Mouse (Mus musculus) forebrain, embryonic 13.5 days (tissue): ENCODE data around the gene Sh3gl3. TPM values are rescaled to one million over a fixed set of nuclear protein-coding genes. Genes with fewer than 3 reads are reported as not detected.
A peak's percentile ranks its signal among the peaks of the same experiment; 100 is the strongest.

ENCODE experiments used
- ATAC-seq: fragments of 200-750 bp; cut with Nextera tagmentation; 2 replicates; pipeline ENCODE4 v1.8.0; 2017
- H3K27ac ChIP-seq: fragments of 300-500 bp; sonication (generic); 2 replicates; pipeline ENCODE4 v1.5.1; 2015; ENCODE audit warnings: inconsistent platforms, mild to moderate bottlenecking, moderate library complexity
- H3K27me3 ChIP-seq: fragments of 300-500 bp; sonication (generic); 2 replicates; pipeline ENCODE4 v1.6.1; 2015; ENCODE audit warnings: mild to moderate bottlenecking, inconsistent platforms
- H3K36me3 ChIP-seq: fragments of 300-500 bp; sonication (generic); 2 replicates; pipeline ENCODE4 v1.6.1; 2015; ENCODE audit warnings: mild to moderate bottlenecking, inconsistent platforms; ENCODE audit not compliant: poor library complexity, severe bottlenecking
- H3K4me1 ChIP-seq: fragments of 300-500 bp; sonication (generic); 2 replicates; pipeline ENCODE4 v1.6.1; 2015; ENCODE audit warnings: inconsistent platforms
- H3K4me2 ChIP-seq: fragments of 300-500 bp; sonication (generic); 2 replicates; pipeline ENCODE4 v1.6.1; 2015; ENCODE audit warnings: inconsistent platforms, mild to moderate bottlenecking, moderate library complexity
- H3K4me3 ChIP-seq: fragments of 300-500 bp; sonication (generic); 2 replicates; pipeline ENCODE4 v1.5.1; 2015; ENCODE audit warnings: mild to moderate bottlenecking, inconsistent platforms
- H3K9ac ChIP-seq: fragments of 300-500 bp; sonication (generic); 2 replicates; pipeline ENCODE4 v1.6.1; 2015; ENCODE audit warnings: mild to moderate bottlenecking, inconsistent platforms
- H3K9me3 ChIP-seq: fragments of 300-500 bp; sonication (generic); replicated peaks from 2 replicates; pipeline ENCODE4 v1.6.1; 2016; ENCODE audit warnings: inconsistent platforms
- WGBS: fragments of 180-500 bp; shearing (Covaris S2); methylation state at CpG from one replicate; pipeline ENCODE4 v1.1.7; 2015; 5-methylcytosine and 5-hydroxymethylcytosine counted together
- polyA plus RNA-seq: library from polyadenylated mRNA; unstranded; fragments of >200 nt; fragmentation: Nextera tagmentation; extraction: Ambion mirVana; gene quantifications from 2 replicates; pipeline ENCODE4 v1.2.1, GENCODE M21; 2015

Gene Sh3gl3
- polyA plus RNA-seq, 1 experiment from 2014 or later = 27.5 TPM

DNA sequence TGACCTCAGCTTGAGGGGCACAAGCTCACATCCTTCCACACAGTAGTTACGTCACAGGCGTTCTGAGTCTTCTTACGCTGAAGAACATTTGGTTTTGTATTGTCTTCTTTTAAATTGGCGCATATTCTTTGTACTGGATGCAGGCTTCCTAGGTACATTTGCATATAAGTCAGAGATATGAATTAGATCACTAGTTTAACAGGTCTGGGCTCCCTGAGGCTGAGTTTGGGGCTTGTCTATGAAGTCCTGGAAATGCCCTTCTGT lies 63.2 kb downstream of the Sh3gl3 start:
- Histone ChIP-seq H3K9me3 (no peaks in the 10 kb centered on the region), H3K36me3 (no peaks in the 10 kb centered on the region), H3K4me3 (no peak overlapping the region), H3K27me3 (no peaks in the 10 kb centered on the region), H3K4me1 (peaks cover 10% of the 10 kb centered on the region), H3K4me2 (no peak overlapping the region), H3K27ac (no peak overlapping the region), H3K9ac (no peak overlapping the region)
- WGBS = 86% methylated on average over 4 of the region's 4 CpGs
- ATAC-seq = no peak

DNA sequence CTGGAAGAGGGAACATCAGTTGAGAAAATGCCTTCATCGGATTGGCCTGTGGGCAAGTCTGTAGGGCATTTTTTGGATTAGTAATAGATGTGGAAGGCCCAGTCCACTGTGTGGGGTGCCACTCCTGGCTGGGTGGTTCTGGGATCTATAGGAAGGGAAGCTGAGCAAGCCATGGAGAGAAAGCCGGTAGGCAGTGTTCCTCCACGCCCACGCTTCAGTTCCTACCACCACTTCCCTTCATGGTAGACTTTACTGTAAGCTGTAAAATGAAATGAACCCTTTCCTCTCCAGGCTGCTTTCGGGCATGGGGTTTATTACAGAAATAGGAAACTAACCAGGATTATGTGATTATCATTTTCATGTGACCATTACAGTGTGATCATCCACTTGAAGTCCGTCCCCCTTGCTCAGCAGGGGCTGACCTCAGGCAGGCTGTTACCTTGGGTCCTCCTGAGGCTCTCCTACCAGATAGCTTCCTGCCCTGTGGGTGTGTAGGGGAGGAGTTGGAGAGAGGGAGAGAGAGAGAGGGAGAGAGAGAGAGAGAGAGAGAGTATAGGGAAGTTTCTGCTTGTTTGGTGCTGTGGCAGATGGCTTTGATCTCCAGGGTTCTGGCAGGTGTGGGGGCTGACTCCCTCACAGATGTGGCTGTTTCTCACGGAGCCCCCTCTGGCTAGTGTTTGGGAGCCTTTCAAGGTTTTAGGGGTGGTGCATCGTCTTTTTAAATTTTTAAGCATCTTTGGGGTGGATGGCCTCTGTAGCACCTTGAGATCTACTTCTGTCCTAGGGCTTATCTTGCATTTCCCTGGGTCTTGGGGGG lies 67.0 kb downstream of the Sh3gl3 start:
- Histone ChIP-seq H3K9me3 (no peaks in the 10 kb centered on the region), H3K27ac (no peak overlapping the region), H3K27me3 (no peaks in the 10 kb centered on the region), H3K36me3 (no peaks in the 10 kb centered on the region), H3K9ac (no peak overlapping the region), H3K4me1 (no peaks in the 10 kb centered on the region), H3K4me2 (no peak overlapping the region), H3K4me3 (no peak overlapping the region)
- 78% methylated on average over 8 of the region's 8 CpGs for WGBS
- no peak for ATAC-seq

DNA sequence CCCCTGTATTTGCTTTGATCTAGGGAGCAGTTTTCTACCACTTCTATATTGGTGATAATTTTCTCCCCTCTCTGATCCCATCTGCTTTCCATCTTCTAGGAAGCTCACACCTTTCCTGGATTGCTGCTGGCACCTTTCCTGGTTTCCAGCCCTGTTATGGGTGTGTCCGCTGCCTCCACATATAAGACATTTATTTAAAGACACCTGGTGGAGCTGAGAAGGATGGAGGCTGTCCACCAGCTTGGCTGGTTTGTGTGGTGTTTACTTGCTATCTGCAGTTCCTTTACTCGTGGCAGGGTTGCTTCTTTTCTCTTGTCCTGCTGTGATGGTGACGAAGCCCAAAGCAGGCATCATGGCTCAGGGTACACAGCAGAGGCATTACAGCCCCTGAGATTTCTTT lies 71.1 kb downstream of the Sh3gl3 start:
- 84% methylated on average over 3 of the region's 3 CpGs for WGBS
- Histone ChIP-seq H3K27me3 (no peaks in the 10 kb centered on the region), H3K4me1 (no peaks in the 10 kb centered on the region), H3K9me3 (no peaks in the 10 kb centered on the region), H3K4me3 (no peak overlapping the region), H3K9ac (no peak overlapping the region), H3K4me2 (no peak overlapping the region), H3K36me3 (no peaks in the 10 kb centered on the region), H3K27ac (no peak overlapping the region)
- no peak for ATAC-seq

DNA sequence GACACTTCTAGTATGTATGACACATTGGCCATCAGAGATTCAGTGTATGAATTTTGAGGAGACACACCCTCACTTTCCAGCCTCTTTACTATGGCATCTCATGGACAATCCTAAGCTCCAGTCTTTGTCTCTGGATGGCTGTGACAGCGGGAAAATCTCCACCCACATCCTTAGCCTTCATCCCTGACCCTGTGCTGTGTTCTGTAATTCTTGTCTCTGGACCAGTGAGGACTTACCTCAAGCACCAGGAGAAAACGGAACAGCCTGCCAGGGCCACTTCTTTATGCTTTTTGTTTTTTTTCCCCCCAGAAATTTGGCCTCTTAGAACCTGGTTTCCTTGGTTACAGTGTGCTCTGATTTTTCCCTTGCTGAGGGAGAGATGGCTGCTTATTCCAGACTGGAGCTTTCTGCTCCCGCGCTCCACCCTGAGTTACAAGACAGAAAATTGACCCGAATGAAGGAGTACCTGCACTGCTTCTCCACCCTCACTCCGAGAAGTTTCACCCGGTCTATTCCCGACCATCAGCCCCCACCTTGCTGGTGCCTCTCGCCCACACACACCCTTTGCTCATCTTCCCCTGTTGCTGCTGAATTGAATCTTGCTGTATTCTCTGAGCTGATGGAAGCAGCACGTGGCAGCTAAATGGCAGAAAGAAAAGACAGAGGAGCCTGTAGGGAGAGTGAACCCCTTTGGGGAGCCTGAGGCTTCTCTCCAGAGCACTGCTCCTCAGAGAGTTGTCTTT lies 75.5 kb downstream of the Sh3gl3 start:
- H3K36me3 ChIP-seq = no peaks in the 10 kb centered on the region
- H3K9ac ChIP-seq = no peak overlapping the region
- no peak overlapping the region for H3K27ac ChIP-seq
- H3K9me3 ChIP-seq = no peaks in the 10 kb centered on the region
- WGBS = 77% methylated on average over 10 of the region's 10 CpGs
- no peaks in the 10 kb centered on the region for H3K4me1 ChIP-seq
- H3K27me3 ChIP-seq = no peaks in the 10 kb centered on the region
- H3K4me2 ChIP-seq = no peak overlapping the region
- no peak for ATAC-seq
- no peak overlapping the region for H3K4me3 ChIP-seq

DNA sequence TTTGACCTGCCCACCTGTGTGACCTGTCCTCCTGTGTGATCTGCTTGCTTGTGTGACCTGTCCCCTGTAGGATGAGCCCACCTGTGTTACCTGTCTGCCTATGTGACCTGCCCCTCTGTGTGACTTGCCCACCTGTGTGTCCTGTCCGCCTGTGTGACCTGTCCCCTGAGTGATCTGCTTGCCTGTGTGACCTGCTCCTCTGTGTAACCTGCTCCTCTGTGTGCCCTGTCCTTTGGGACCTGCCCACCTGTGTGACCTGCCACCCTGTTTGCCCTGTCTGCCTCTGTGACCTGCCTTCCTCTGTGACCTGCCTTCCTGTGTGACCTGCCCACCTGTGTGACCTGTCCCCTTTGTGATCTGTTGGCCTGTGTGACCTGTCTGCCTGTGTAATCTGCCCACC lies 79.7 kb downstream of the Sh3gl3 start:
- 95% methylated on average over 1 of the region's 1 CpGs for WGBS
- no peaks in the 10 kb centered on the region for H3K4me1 ChIP-seq
- H3K27me3 ChIP-seq = no peaks in the 10 kb centered on the region
- ATAC-seq = no peak
- H3K9ac ChIP-seq = no peak overlapping the region
- no peaks in the 10 kb centered on the region for H3K36me3 ChIP-seq
- no peak overlapping the region for H3K4me3 ChIP-seq
- H3K27ac ChIP-seq = no peak overlapping the region
- H3K4me2 ChIP-seq = no peak overlapping the region
- no peaks in the 10 kb centered on the region for H3K9me3 ChIP-seq

DNA sequence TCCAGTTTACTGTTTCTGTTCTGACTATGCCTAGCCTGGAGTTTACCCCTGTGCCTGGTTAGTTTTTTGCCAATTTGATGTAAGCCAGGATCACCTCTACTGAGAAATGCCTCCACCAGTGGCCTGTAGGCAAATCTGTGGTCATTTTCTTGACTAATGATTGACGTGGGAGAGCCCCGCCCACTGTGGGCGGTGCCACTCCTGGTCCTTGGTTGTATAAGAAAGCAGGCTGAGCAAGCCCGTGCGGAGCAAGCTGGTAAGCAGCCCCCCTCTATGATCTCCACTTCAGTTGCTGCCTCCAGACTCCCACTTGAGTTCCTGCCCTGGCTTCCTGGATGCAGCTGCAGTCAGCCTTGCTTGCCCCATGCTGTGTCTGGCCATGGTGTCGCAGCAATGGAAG lies 83.3 kb downstream of the Sh3gl3 start:
- H3K4me3 ChIP-seq = no peak overlapping the region
- no peaks in the 10 kb centered on the region for H3K4me1 ChIP-seq
- no peak overlapping the region for H3K9ac ChIP-seq
- 77% methylated on average over 6 of the region's 6 CpGs for WGBS
- H3K36me3 ChIP-seq = no peaks in the 10 kb centered on the region
- H3K4me2 ChIP-seq = no peak overlapping the region
- no peak overlapping the region for H3K27ac ChIP-seq
- ATAC-seq = no peak
- H3K27me3 ChIP-seq = no peaks in the 10 kb centered on the region
- no peaks in the 10 kb centered on the region for H3K9me3 ChIP-seq

DNA sequence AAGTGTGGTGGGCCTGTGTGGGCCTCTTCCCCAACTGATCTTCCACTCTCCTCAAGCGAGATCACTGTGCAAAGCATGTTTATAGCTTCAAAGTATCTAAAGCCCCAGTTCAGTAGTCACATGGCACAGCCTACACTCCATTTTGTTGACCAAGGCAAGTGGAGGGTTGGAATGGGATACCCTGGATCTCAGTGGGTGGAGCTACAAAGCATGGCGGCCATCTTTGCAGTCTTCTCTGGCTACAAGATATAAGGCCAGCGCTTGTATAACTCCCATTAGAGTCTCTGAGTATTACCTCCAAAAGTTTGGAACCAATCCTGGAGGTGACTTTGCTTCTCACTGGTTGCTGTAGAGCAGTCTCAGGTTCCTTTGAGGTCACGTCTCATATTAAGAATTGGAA lies 83.9 kb downstream of the Sh3gl3 start:
- no peak overlapping the region for H3K4me2 ChIP-seq
- H3K27me3 ChIP-seq = no peaks in the 10 kb centered on the region
- H3K4me3 ChIP-seq = no peak overlapping the region
- no peaks in the 10 kb centered on the region for H3K4me1 ChIP-seq
- H3K9me3 ChIP-seq = no peaks in the 10 kb centered on the region
- WGBS = 94% methylated on average over 4 of the region's 4 CpGs
- no peak overlapping the region for H3K9ac ChIP-seq
- no peaks in the 10 kb centered on the region for H3K36me3 ChIP-seq
- H3K27ac ChIP-seq = no peak overlapping the region
- no peak for ATAC-seq

DNA sequence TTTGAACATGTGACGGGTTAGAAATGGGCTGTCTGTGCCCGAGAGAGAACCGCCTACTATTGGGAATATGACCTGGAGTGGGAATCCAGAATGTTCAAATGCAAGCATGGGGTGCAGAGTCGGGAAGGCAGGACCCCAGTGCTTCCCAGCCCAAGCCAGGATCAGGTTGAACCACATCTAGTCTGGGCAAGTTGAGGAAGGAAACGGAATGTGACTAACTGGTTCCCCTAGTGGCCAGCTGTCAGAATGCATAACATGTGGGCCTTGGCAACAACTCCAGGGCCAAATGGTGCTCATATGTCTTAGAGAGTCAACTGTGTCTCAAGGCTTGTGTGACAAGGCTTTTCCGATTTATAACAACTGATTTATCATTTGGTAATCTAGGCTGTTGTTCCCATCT lies 86.6 kb downstream of the Sh3gl3 start:
- Histone ChIP-seq H3K27ac (no peak overlapping the region), H3K4me2 (no peak overlapping the region), H3K9ac (no peak overlapping the region), H3K36me3 (no peaks in the 10 kb centered on the region), H3K4me1 (no peaks in the 10 kb centered on the region), H3K4me3 (no peak overlapping the region), H3K9me3 (no peaks in the 10 kb centered on the region), H3K27me3 (no peaks in the 10 kb centered on the region)
- WGBS = 69% methylated on average over 6 of the region's 6 CpGs
- ATAC-seq = no peak

DNA sequence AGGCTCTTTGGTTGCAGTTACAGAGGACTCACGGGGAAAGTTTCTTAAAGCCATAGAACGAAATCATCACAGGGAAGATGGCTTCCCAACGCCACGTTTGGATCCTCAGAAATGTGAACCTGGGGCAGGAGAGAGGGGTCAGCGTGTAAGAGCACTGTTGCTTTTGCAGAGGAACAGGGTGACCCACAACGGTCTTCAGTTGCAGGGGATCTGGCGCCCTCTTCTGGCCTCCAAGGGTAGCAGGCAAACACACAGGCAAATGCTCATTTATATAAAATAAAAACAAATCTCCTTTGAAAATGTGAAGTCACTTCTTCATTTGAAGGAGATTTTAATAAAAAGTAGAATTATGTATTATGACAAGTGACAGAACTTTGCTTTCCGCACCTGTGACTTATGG lies 89.5 kb downstream of the Sh3gl3 start:
- Histone ChIP-seq H3K27me3 (no peaks in the 10 kb centered on the region), H3K9ac (no peak overlapping the region), H3K4me2 (no peak overlapping the region), H3K4me3 (no peak overlapping the region), H3K4me1 (no peaks in the 10 kb centered on the region), H3K36me3 (no peaks in the 10 kb centered on the region), H3K9me3 (no peaks in the 10 kb centered on the region), H3K27ac (no peak overlapping the region)
- ATAC-seq = 0 out of 2 replicates have a peak, but pooled peaks have one; percentile 24
- WGBS = 17% methylated on average over 8 of the region's 8 CpGs

DNA sequence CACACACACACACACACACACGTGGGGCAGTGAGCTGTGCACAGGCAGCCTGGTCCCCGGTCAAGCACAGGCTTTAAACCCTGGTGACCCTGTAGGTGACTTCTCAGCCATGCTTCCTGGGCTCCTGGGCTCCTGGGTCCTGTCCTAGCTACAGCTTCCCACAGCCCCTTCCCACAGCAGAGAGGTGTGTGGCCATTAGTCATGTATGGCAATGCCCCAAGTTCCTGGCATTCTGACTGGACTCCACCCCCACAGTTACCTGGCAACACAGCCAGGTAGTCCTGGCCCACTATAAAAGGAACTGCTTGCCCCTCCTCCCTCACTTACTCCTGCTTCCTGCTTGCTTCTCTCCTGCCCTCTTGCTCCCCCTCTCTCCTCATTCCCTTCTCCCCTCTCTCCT lies 90.5 kb downstream of the Sh3gl3 start:
- Histone ChIP-seq H3K4me3 (no peak overlapping the region), H3K4me1 (no peaks in the 10 kb centered on the region), H3K27ac (no peak overlapping the region), H3K9me3 (no peaks in the 10 kb centered on the region), H3K4me2 (no peak overlapping the region), H3K36me3 (no peaks in the 10 kb centered on the region), H3K27me3 (no peaks in the 10 kb centered on the region), H3K9ac (no peak overlapping the region)
- WGBS = 67% methylated on average over 1 of the region's 2 CpGs
- no peak for ATAC-seq

DNA sequence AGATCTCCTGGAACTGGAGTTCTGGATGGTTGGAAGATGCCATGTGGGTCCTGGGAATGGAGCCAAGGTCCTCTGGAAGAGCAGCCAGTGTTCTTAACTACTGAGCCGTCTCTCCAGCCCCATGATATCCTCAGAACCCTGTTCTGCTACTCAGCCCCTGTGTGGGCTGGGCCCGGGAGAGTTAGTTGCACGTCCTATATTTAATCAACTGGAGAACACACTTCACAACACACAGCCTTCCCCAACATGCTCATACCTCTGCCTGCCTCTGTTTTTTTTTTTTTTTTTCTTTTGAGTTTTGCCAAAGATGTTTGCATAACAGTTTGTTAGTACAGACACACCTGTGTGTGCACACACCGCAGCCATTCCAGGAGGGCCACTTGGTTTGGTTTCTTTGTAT lies 91.7 kb downstream of the Sh3gl3 start:
- Histone ChIP-seq H3K36me3 (no peaks in the 10 kb centered on the region), H3K4me3 (no peak overlapping the region), H3K4me1 (no peaks in the 10 kb centered on the region), H3K27ac (no peak overlapping the region), H3K9me3 (no peaks in the 10 kb centered on the region), H3K9ac (no peak overlapping the region), H3K27me3 (no peaks in the 10 kb centered on the region), H3K4me2 (no peak overlapping the region)
- no peak for ATAC-seq
- 78% methylated on average over 4 of the region's 4 CpGs for WGBS

DNA sequence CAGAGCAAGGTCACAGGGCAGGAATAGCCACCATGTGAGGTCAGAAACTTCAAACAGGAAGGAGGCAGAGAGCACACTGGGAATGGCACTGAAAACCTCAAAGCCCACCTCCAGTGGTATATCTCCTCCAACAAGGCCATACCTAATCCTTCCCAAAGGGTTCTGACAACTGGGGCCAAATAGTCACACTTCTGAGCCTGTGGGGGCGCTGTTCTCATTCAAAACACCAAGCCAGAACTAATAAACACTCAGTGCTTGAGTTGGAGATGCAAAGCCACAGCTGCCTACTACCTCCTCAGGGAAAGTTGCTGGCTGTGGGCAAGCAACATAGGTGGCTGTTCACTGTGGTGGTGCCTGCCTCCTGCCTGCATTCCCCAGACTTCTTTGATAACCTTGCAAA lies 96.3 kb downstream of the Sh3gl3 start:
- Histone ChIP-seq H3K4me1 (no peaks in the 10 kb centered on the region), H3K4me2 (no peak overlapping the region), H3K36me3 (no peaks in the 10 kb centered on the region), H3K9ac (no peak overlapping the region), H3K4me3 (no peak overlapping the region), H3K27me3 (no peaks in the 10 kb centered on the region), H3K9me3 (no peaks in the 10 kb centered on the region), H3K27ac (no peak overlapping the region)
- 0% methylated on average over 1 of the region's 1 CpGs for WGBS
- ATAC-seq = no peak

DNA sequence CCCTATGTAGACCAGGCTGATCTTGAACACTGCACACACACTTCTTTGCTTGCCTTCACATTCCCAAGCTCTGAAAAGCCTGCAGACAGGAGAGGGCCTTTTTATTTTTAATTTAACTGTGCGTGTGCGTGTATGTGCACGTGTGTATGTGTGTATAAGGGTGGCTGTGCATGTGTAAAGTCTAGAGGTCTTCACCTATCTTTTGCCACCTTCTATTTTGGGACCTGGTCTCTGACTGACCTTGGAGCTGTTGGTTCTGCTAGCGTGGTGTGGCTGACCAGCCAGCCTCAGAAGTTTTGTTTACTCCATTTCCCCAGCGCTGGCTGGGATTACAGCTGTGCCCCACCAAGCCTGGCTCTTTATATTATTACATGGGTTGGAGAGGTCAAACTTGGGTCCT lies 98.1 kb downstream of the Sh3gl3 start:
- ATAC-seq = no peak
- Histone ChIP-seq H3K4me2 (no peak overlapping the region), H3K4me3 (no peak overlapping the region), H3K4me1 (no peaks in the 10 kb centered on the region), H3K27me3 (no peaks in the 10 kb centered on the region), H3K36me3 (no peaks in the 10 kb centered on the region), H3K27ac (no peak overlapping the region), H3K9ac (no peak overlapping the region), H3K9me3 (no peaks in the 10 kb centered on the region)
- WGBS = 87% methylated on average over 5 of the region's 5 CpGs
